Mouse (Mus musculus) thymus, adult 18-20 months (tissue): ENCODE results near the gene Cd63.

Experiments used
- DNase-seq, 2 experiments: peaks; one replicate each; pipeline ENCODE4 v3.0.0; 2022; ENCODE audit warnings: mixed read lengths in 2 of 2

Gene Cd63

DNA sequence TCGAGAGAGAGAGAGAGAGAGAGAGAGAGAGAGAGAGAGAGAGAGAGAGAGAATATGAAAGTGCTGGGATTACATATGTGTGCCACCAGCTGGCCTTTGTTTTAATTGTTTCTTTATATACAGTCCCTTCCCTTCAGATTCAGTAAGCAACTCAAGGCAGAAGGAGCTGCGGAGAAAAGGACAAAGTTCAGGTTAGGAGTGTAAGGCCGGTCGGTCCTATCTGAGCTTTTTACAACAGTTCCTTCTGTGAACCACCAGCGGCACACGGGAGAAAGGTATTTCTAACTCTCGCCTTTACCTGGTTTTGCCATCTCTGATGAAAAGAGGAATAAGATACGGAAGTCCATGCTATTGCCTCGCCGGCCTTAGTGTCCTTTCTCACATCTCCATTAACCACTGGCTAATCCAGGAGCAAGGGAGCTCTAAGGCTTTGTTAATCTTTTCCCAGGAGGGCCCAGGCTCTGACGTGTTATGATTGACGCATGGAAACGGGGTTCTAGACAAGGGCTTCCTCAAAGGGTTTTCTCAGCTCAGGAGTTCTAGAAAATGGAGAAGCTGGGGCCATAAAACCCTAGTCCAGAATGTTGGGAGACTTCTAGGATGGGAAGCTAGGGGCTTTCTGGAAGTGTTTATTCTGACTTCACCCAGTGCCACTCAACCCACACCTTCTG lies 8.1 kb downstream of the Cd63 start:
- DNase-seq: no peak

DNA sequence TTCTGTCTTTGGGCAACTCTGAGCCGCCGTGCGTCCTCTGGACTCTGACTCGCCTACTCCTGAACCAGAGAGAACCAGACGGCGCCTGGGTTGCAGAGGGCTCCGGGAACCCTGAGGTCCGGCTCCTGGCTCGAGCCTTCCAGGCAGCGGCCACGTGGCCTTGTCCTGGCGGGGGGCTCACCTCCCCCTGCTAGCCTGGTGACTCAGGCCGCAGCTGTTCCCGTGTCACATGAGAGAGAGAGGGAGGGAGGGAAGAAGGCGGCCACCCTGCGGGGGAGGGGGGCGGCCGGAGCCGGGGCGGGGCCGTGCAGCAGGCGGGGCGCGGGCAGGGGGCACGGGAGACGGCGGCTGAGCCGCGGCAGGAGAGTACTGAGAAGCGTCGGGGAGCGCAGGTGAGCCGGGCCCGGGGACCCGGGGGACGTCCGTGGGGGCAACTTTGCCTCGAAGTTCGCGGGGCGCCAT lies 8.8 kb downstream of the Cd63 start:
- DNase-seq: no peak

DNA sequence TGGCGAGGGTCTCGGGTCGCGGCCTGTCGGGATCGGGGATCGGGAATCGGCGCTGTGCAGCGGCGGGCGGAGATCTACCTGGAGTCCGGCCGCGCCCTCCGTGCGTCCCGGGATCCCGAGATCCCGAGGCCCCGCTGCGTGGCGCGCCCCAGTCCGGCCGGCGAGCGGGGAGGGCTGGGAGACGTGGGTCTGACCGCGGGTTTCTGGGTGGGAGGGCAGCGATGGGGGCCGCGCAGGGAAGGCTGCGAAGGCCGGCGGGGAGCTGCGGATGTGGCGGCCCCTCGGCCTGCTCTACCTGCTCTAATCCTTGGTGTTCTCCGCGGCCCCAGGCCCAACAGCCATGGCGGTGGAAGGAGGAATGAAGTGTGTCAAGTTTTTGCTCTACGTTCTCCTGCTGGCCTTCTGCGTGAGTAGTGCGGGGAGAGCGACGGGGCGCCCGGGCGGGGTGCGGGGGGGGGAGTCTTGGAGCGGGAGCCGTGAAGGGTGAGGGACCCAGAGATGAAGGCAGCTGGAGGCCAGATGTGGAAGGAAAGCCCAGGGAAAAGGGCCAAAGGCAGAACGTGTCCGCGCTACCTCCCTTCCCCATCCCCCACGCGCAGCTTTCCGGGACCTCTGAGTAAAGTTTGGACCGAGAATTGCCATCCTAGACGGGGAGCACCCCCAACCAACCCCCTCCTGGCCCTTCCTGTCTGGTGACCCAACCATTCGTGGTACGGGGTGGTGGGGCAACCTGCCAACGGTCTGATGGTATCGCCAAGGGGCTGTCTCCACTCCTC lies 9.5 kb downstream of the Cd63 start:
- no peak for DNase-seq

DNA sequence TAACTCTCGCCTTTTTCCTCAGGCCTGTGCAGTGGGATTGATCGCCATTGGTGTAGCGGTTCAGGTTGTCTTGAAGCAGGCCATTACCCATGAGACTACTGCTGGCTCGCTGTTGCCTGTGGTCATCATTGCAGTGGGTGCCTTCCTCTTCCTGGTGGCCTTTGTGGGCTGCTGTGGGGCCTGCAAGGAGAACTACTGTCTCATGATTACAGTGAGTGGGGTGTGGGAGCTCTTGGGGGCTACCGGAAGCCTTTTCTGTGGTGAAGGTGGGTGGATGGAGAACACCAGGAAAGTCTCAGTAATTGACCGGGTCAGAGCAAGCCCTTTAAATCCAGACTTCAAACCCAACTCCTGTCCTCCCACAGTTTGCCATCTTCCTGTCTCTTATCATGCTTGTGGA lies 10.6 kb downstream of the Cd63 start:
- no peak for DNase-seq

DNA sequence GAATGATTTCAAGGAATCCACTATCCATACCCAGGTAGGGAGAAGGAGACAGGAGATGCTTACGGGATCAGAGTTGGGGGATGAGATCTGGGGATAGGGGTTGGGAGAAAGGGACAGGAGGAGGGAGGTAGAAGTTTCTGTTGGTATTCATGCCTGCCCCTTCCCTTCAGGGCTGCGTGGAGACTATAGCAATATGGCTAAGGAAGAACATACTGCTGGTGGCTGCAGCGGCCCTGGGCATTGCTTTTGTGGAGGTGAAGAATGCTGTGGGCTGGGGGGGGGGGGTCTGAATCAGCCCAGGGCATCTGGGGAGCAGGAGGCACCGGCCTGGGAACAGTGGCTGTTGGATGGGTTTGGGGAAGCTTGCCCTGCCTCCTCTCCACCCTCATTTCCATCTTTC lies 11.5 kb downstream of the Cd63 start:
- DNase-seq: no peak

DNA sequence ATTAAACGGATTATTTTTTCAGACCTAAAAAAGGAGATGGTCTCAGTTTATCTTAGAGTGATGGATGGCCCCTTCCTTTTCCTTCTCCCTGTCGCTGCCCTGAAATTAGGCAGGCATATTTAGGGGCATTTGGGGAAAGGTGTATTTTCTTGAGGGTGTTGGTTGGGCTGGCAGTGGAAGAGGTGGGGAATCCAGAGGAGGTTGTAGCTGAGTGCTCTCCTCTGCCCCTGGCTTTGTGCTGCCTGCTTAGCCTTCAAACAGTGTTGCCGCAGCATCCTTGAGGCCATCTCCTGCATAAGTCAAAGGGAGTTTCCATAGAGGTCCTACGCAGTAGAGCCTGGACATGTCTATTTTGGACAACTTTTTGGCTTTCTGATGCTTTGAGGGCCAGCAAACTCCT lies 12.0 kb downstream of the Cd63 start:
- no peak for DNase-seq

DNA sequence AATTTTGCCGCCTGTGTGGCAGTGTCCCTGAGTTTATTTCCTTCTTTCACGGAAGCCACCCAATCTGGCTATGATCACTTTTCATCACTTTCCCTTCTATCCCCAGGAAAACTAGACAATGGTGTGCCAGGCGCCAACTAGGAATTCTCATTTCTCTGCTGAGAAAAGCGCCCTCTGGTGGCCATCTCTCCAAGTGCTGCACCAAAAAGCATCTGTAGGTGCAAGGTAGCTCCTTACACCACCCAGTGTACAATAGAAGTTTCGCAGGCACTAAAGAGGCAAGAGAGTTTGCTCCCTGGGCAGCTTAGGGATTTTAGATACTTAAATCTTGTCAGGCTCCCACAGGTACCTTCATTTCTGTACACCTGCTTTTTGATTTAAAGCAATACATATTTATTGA lies 12.4 kb downstream of the Cd63 start:
- DNase-seq: peak; percentile 55 to 59

DNA sequence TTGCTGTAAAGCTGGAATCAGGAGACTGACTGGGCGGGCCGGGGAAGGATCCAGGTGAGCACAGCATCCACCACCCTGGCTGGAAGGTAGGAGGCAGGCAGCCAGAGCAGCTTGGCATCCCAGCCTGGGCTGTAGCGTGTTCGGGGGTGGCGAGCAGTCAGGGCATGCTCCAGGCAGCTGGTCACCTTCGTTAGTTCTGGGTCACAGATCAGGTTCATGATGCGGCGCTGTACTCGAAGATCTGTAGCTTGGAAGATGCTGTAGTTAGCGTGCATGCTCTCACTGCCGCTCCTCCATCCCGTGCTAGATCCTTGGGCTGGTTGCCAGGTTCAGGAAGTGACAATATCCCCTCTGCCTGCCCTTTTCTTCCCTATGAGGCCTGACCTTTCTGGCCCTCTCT lies 12.9 kb downstream of the Cd63 start:
- DNase-seq: no peak

DNA sequence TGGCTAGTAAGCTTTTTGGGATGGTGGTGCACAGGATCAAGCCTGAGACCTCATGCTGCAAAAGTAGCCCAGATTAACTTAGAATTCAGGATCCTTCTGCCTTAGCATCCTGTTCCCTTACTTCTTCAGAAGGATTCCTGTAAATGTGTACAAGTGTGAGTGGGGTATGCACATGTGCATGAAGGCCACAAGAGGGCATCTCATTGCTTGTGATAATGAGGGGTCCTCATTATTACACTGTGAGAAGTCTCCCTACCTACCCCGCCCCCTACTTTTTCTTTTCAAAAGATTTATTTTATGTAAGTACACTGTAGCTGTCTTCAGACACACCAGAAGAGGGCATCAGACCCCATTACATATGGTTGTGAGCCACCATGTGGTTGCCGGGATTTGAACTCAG lies 14.8 kb downstream of the Cd63 start:
- no peak for DNase-seq

DNA sequence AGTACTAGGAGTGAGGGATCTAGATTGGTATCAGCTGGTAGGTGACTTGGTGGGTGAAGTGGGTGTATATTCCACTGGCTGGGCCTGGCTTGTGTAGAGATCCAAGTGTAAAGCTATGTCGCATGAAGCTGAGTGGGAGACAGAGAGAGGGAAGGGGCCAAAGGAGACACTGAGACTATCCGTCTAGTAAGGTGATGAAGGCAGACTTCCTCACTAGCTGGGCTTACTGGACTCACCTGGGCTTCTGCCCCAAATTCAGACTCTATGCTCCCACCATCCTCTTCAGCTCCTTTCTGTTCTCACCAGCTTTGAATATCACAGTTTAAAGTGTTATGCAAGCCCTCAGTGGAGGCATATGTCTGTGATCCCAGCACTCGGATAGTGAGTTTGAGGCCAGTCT lies 15.9 kb downstream of the Cd63 start:
- no peak for DNase-seq

DNA sequence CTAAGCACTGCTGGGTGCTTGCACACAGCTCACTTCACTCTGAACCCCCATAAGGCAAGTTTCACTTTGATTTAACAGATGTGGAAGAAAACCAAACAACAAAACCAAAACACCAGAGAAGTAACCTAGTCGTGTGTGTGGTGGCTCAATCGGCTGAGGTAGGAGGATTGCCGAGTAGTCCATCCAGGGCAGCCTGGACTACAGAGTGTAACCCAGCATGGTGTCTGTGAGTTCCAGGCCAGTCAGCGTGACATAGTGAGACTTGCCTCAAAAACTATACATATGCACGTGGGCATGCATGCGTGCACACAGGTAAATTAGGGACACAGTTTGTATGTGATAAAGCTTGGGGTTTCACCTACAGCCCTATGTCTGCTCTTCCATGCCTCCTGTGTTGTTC lies 16.6 kb downstream of the Cd63 start:
- no peak for DNase-seq

DNA sequence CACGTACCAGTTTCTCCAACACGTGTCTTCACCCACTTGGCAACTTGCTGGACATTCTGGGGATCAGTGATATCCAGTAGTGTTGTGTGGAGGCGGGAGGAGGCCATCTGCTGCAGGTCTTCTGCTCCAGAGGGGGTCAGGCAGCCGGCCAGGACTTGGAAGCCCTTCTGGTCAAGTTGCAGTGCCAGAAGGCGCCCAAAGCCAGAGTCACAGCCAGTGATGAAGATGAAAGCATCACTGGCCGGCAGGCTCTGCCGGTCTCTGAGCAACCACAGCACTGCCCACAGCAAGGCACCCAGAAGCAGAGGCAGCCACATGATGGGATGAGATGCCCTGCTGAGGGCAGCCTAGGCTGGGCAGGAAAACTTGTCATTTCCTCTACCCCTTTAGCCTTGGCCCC lies 17.5 kb downstream of the Cd63 start:
- no peak for DNase-seq

DNA sequence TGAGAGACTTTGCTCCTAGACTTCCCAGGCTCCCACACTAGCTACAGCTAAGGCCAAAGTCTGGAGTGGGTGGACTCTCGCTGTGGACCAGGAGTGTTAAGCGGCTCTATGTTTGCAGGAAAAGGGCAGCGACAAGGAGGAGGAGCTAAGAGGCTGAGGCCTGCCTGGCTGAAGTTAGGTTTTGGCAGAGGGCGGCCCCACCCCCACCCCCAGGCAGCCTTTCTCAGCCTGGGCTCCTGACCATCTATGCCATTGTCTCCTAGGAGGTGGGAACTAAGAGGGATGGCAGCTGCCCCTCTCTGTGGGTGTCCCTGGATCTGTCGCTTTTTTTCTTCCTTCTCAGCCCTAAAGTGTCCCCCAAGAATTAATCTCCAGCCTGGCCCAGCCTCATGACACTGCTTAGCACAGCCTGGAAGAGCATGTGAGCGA lies 18.4 kb downstream of the Cd63 start:
- DNase-seq: no peak

DNA sequence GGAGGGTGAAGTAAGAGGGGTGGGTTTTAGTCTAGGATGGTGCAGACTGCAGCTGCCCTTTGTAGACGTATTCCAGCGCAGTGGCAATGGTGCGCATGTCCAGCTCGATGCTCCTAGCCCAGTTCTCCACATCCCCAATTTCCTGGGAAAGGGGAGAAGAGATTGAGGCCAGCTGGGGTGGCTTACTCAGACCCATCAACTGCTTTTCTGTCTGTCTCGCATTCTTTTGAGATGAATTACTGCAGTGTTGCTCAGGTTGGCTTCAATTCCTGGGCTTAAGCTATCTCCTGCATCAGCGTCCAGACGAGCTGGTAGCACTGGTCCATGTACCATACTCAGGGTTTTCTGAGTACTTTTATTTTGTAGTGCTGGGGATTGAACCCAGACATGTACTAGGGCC lies 19.2 kb downstream of the Cd63 start:
- no peak for DNase-seq

DNA sequence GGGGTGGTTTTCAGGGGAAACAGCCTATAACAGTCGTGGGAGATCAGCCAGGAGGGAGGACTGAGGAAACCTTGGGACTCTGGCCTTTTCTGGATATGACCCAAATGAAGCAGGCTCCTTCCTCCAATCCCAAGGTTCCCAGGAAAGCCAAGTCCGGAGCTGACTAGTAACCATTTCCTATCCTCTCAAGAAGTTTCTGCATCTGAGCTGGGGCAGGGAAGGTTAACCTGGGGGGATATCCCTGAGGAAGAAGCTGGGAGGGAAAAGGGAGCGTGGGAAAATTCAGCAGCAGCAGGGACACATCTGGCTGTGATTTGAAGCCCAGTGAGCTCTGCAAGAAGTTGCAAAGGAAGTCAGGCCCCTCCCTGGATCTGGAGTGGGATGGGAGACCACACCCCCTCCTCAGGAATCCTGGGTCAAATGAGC lies 20.0 kb downstream of the Cd63 start:
- DNase-seq: no peak

DNA sequence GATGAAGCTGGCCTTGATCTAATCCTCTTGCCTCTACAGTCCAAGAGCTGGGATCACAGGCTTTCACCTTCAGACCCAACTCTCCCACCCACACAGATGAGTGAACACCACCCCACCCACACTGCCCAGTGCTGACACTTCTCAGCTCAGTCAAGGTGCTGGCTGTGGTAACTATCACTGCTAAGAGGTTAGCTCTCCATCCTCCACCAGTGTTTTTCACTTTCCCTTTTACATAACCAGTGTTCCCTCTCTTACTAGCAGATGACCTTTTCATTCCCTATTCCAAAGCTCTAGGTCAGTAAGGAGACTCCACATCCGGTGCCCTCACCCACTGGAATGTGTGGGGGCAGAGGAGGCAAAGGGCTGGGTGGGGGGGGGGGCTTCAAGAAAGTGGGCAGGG lies 20.5 kb downstream of the Cd63 start:
- no peak for DNase-seq

DNA sequence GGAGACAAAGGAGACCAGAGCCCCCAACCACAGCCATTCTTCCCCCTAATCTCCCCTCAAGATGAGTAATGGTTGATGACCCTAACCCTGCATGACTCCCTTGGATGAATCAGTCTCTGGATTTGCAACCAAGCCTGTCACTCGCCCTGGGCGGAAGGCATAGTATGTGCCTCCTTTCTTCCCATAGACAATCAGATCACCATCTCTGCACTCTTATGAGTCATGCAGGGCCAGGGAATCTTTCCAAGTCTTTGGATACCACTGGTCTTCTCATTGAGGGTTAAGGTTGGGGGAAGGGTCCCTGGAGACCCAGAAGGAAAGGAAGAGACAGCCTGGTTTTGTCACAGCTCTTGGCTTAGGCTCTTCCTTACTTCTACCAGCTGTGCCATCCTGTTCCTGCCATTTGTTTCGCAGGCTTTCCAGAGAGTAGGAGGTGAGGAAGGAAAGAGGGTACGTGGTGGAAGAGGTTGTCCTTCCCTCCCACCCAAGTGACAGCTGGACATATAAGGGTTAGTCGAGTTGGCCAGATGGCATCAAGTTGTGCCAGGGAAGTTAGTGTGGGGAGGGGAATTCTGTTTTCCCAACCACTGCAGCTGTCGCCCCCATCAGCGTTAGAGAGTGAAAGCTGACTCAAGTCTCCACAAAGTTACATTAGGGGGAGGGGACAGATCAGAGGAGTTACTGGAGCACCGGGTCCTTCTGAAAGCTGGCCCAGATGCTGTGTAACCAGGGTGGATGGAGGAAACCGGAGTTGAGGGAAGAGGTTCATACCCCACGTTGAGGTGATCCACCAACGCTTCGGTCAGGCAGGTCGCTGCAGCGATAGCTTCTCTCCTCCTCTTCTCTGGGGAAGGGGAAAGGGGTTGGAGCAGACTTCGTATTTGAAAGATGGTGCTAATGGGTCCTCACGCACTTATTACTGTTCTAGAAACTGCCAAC lies 21.4 kb downstream of the Cd63 start:
- DNase-seq: no peak

DNA sequence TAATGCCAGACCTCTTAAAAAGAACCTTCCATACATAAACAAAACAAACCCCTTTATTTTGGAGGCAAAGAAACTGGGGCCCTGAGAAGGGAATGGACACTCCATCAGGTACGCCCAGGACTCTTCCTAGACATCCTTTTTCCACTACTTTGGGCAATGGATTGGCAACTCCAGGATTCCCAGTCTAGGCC lies 21.9 kb downstream of the Cd63 start, which contains the start of gene Rdh5:
Gene Rdh5 (minus strand): TSS at position 67 of the 191 bp plus-strand sequence.
- no peak for DNase-seq

DNA sequence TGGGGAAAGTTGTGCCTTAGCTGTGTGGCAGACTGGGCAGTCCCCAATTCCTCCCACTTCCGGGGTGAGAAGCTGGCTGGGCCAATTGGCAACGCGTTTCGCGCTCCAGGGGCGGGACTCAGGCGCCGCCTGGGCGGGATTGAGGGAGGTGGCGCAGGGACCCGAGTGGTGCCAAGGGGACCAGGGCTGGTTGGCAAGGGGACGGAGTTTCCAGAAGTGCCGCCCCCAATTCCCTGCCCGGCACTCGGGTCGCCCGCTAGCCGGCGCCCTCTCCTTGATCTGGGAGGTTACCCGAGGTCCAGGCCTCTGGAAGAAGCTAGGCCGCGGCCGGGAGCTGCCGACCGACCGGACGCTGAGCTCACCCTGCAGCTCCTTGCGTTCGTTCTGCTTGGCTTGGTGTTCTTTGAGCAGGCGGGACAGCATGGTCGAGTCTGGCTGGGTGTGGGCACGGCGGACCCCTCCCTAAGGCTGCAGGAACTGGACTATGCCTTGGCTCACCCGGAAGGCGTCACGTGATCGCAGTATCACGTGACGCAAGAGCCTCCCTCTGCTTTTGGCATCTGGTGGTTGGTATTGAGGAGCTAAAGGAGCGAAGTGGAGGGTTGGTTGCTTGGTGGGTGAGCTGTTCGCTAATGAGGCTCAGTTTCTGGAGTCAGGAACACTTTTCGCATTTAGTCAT lies 22.4 kb downstream of the Cd63 start:
- peak; percentile 88 to 89 for DNase-seq

DNA sequence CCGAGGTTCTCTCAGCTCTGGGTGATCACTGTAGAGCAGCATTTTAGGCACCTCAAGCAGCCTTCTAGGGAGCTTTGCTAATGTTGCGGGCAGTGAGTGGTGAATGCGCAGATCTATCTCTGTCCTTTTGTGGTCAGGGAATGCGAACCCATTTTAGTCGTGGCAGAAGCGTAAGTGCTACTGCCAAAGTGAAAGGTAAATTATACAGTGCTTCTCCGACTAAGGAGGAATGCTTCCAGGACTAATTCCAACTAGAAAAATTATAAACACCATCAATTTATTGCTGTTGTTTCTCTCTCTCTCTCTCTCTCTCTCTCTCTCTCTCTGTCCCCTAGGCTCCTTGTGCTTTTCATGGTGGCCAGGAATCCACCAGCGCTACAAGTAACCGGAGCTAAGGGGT lies 23.1 kb downstream of the Cd63 start, which contains the start of gene Bloc1s1:
Gene Bloc1s1 (minus strand): TSS at position 101 of the 400 bp plus-strand sequence.
- no peak for DNase-seq

DNA sequence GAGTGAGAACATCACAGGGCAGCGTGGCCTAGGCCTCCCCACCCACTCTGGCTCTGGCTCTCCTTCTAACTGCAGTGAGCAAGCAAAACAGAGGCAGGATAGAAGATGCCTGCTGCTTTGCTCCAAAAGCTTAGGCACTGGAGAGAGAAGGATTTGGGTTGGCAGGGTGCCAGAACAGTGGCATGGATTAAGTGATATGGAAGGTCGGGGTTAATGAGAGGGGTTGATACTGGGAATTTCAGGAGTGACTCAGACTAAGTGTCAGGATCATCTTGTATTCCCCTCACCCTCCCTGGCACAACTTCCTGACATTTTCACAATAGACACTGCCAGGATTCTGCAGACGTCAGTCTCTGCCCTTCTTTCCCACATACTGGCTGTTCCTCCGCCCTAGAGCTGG lies 27.6 kb downstream of the Cd63 start:
- DNase-seq: no peak

DNA sequence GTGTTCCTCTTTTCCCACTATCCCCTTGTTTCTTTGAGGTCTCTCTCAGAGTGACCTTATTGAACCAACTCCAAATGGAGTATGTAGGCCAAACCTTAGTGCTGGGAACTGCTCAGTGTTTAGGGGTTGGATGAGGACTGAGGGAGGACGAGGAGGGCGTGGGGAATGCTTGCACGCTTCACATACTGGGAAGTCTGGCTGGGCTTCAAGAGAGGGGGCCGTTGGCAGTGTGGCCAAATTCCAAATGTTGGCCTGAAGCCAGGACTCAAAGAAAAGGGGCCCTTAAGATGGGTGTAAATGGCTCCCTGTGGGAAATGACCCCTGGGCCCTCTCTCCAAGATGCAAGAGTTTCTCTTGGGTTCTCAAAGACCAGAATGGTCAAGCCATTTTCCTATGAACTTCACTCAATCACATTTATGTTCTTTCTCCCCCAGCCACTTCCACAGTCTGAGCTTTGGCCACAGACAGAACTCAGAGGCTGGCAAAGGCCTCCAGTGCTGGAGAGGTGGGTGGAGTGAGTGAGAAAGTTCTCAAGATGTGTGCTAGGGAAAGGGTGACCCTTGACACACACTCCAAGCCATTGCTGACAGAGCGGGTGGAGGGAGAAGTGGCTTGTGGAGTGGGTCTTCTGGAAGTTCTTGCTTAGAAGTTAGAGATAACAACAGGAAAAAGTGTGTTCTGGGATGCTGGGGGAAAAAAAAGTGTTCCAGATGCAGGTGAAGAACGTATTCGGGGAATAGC lies 29.0 kb downstream of the Cd63 start:
- DNase-seq: no peak
